Mouse (Mus musculus): ENCODE results near the gene Wdr81. TPM values are rescaled to one million over a fixed set of nuclear protein-coding genes. Genes with fewer than 3 reads are reported as not detected.

Gene Wdr81
- polyA plus RNA-seq, 1 experiment from 2014 or later, result 6.2 TPM

DNA sequence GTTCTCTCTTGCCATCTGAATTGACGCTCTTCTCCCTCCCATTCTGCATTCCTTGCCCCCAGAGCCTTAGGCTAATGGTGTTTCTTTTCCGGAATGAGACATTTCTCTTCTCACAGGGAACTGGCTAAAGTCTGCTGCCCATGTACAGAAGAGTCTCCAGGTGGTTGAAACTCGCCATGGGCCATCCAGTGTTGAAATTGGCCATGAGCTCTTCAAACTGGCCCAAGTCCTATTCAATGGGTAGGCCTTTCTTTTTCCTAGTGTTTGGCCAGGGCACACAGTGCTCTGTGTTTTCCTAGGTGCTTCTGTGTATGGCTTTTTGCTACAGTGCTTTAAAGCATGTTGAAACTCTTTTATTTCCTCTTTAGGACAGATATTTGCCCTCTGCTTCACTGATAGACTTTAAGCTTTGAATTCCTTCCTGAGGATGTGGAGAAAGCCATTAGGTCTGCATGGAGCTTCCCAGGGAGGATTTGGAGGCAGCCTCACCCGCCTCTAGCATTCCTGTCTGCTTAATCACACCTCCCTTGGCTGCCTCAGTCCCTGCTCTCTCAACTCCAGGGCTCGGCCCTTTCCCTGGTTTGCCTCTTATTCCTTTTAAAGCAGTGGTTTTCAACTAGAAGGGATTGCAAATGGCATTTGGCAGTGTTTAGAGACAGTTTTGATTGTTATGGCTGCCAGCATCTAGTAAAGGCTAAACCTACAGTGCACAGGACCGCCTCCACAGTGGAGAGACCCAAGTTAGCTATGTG is 51.0 kb downstream of the Wdr81 start:
- 80% methylated on average over 6 of the region's 6 CpGs for WGBS
- Histone ChIP-seq H3K4me2 (ENCODE audit: low read depth) (no peak overlapping the region), H3K4me1 (ENCODE audit: control insufficient read depth, insufficient read depth, low read length) (no peaks in the 10 kb centered on the region), H3K36me3 (ENCODE audit: control insufficient read depth, insufficient read depth, low read length) (no peaks in the 10 kb centered on the region), H3K9me3 (ENCODE audit: control insufficient read depth, low read length) (no peaks in the 10 kb centered on the region), H3K27ac (ENCODE audit: low read depth, low read length) (no peak overlapping the region), H3K9ac (ENCODE audit: low read length) (no peak overlapping the region), H3K4me3 (ENCODE audit: low read depth, low read length) (no peak overlapping the region), H3K27me3 (ENCODE audit: control insufficient read depth, insufficient read depth, low read length) (no peaks in the 10 kb centered on the region)
- no peak for DNase-seq (ENCODE audit: low spot score)
- ATAC-seq (ENCODE audit: insufficient read depth, low FRiP score, low TSS enrichment), result no peak

DNA sequence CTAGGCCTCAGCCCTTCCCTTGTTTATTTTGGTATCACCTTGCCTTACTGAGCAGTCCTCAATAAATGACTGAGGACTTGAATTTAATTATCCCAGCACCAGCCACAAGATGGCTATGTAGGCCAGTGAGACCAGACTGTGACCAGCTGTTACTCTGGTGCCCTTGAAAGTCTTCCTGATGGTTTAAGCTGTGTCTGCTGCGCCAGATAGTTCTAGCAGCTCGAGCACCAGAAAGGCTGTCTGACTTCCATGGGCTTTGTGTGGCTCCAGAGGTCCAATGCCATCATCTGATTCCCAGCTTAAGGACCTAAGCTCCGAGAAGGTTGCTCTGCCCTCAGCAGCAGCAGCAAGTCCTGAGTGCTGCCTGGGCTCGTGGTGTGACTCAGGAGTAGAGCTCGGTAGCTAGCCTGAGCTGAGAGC is 52.2 kb downstream of the Wdr81 start:
- Histone ChIP-seq H3K4me1 (ENCODE audit: control insufficient read depth, insufficient read depth, low read length) (no peaks in the 10 kb centered on the region), H3K27ac (ENCODE audit: low read depth, low read length) (no peak overlapping the region), H3K9ac (ENCODE audit: low read length) (no peak overlapping the region), H3K27me3 (ENCODE audit: control insufficient read depth, insufficient read depth, low read length) (no peaks in the 10 kb centered on the region), H3K4me3 (ENCODE audit: low read depth, low read length) (no peak overlapping the region), H3K9me3 (ENCODE audit: control insufficient read depth, low read length) (no peaks in the 10 kb centered on the region), H3K36me3 (ENCODE audit: control insufficient read depth, insufficient read depth, low read length) (no peaks in the 10 kb centered on the region), H3K4me2 (ENCODE audit: low read depth) (no peak overlapping the region)
- ATAC-seq (ENCODE audit: insufficient read depth, low FRiP score, low TSS enrichment) (no peak), DNase-seq (ENCODE audit: low spot score) (peak; percentile 33)
- WGBS, result 66% methylated on average over 5 of the region's 5 CpGs

DNA sequence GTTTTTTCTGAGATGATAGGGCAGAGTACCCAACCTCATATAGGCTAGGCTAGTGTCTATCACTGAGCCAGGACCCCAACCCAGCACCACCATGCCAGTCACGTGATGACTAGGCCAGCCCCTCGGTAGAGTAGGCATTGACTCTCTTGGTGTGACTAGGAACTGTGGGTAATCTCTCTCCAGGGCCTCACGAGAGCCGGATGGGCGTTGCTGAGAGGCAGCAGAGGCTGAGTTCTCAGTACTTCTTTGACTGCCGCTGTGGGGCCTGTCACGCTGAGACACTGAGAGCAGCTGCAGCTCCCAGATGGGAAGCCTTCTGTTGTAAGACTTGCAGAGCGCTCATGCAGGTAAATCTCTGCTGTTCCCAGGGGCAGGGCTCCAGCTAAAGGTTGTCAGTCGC is 54.4 kb downstream of the Wdr81 start:
- ATAC-seq (ENCODE audit: insufficient read depth, low FRiP score, low TSS enrichment) (no peak), DNase-seq (ENCODE audit: low spot score) (no peak)
- Histone ChIP-seq H3K9me3 (ENCODE audit: control insufficient read depth, low read length) (no peaks in the 10 kb centered on the region), H3K27ac (ENCODE audit: low read depth, low read length) (no peak overlapping the region), H3K4me3 (ENCODE audit: low read depth, low read length) (no peak overlapping the region), H3K4me1 (ENCODE audit: control insufficient read depth, insufficient read depth, low read length) (no peaks in the 10 kb centered on the region), H3K9ac (ENCODE audit: low read length) (no peak overlapping the region), H3K4me2 (ENCODE audit: low read depth) (no peak overlapping the region), H3K36me3 (ENCODE audit: control insufficient read depth, insufficient read depth, low read length) (no peaks in the 10 kb centered on the region), H3K27me3 (ENCODE audit: control insufficient read depth, insufficient read depth, low read length) (no peaks in the 10 kb centered on the region)
- 73% methylated on average over 9 of the region's 9 CpGs for WGBS

DNA sequence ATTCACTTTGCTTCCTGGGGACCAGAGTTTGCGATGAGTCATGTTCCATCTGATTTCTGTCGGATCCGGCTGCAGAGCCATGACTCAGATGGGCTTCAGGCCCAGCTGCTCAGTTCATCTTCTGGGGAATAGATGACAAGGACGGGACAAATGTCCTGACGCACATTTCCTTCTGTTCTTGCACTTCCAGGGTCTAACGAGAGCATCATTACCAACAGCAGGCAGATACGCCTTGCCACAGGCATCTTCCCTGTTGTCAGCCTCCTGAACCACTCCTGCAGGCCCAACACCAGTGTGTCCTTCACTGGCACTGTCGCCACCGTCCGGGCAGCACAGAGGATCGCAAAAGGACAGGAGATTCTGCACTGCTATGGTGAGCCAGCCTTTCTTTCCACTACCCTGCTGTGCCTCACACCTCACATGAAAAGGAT is 55.1 kb downstream of the Wdr81 start:
- WGBS, result 84% methylated on average over 11 of the region's 11 CpGs
- H3K4me3 ChIP-seq (ENCODE audit: low read depth, low read length), result no peak overlapping the region
- no peak overlapping the region for H3K4me2 ChIP-seq (ENCODE audit: low read depth)
- DNase-seq (ENCODE audit: low spot score), result no peak
- H3K27ac ChIP-seq (ENCODE audit: low read depth, low read length), result no peak overlapping the region
- H3K36me3 ChIP-seq (ENCODE audit: control insufficient read depth, insufficient read depth, low read length), result no peaks in the 10 kb centered on the region
- no peaks in the 10 kb centered on the region for H3K4me1 ChIP-seq (ENCODE audit: control insufficient read depth, insufficient read depth, low read length)
- H3K9ac ChIP-seq (ENCODE audit: low read length), result no peak overlapping the region
- no peak for ATAC-seq (ENCODE audit: insufficient read depth, low FRiP score, low TSS enrichment)
- no peaks in the 10 kb centered on the region for H3K27me3 ChIP-seq (ENCODE audit: control insufficient read depth, insufficient read depth, low read length)
- no peaks in the 10 kb centered on the region for H3K9me3 ChIP-seq (ENCODE audit: control insufficient read depth, low read length)

DNA sequence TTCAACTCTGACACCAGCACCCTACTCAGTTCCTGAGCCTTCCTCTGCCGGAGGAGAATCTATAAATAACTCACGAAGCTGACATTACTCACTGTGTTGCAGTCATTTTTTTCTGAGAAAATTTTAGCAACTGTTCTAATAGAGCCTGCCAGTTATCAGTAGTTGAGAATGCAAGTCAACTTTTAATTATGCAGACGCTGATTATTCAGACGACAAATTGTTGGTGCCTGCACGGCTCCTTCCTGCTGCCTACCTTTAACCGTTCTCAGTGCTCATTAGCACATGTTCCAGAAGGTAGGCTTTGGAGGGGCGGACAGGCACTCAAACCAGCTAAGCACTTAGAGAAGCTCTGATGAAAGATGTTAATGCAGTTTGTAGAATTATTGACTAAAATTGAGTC is 57.1 kb downstream of the Wdr81 start:
- no peak for DNase-seq (ENCODE audit: low spot score)
- WGBS, result 87% methylated on average over 7 of the region's 7 CpGs
- Histone ChIP-seq H3K27ac (ENCODE audit: low read depth, low read length) (no peak overlapping the region), H3K4me2 (ENCODE audit: low read depth) (no peak overlapping the region), H3K27me3 (ENCODE audit: control insufficient read depth, insufficient read depth, low read length) (no peaks in the 10 kb centered on the region), H3K36me3 (ENCODE audit: control insufficient read depth, insufficient read depth, low read length) (no peaks in the 10 kb centered on the region), H3K4me3 (ENCODE audit: low read depth, low read length) (no peak overlapping the region), H3K9me3 (ENCODE audit: control insufficient read depth, low read length) (no peaks in the 10 kb centered on the region), H3K4me1 (ENCODE audit: control insufficient read depth, insufficient read depth, low read length) (no peaks in the 10 kb centered on the region), H3K9ac (ENCODE audit: low read length) (no peak overlapping the region)
- no peak for ATAC-seq (ENCODE audit: insufficient read depth, low FRiP score, low TSS enrichment)

DNA sequence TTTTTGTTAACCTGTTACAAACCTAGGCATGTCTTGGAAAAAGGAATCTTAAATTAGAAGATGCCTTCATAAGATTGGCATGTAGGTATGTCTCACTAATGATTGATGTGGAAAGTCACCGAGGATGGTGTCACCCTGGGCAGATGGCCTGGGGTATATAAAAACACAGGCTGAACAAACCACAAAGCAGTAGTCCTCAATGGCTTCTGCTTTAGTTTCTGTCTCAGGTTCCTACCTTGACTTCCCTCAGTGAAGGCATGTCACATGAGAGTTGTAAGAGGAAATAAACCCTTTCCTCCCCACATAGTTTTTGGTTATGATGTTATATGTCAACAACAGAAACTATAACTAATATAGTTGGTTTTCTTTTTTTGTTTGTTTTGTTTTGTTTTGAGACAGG is 58.9 kb downstream of the Wdr81 start:
- no peak for ATAC-seq (ENCODE audit: insufficient read depth, low FRiP score, low TSS enrichment)
- Histone ChIP-seq H3K4me1 (ENCODE audit: control insufficient read depth, insufficient read depth, low read length) (no peaks in the 10 kb centered on the region), H3K4me3 (ENCODE audit: low read depth, low read length) (no peak overlapping the region), H3K27ac (ENCODE audit: low read depth, low read length) (no peak overlapping the region), H3K36me3 (ENCODE audit: control insufficient read depth, insufficient read depth, low read length) (no peaks in the 10 kb centered on the region), H3K4me2 (ENCODE audit: low read depth) (no peak overlapping the region), H3K27me3 (ENCODE audit: control insufficient read depth, insufficient read depth, low read length) (no peaks in the 10 kb centered on the region), H3K9me3 (ENCODE audit: control insufficient read depth, low read length) (no peaks in the 10 kb centered on the region), H3K9ac (ENCODE audit: low read length) (no peak overlapping the region)
- 83% methylated on average over 1 of the region's 1 CpGs for WGBS
- DNase-seq (ENCODE audit: low spot score), result no peak

MicroRNAs encoded within 50 kb of the gene (microRNA counts, 519-probe panel; counts per million panel counts)
- 4,859 counts per million, percentile 87 among the panel's probes with 10 or more counts for microRNA mmu-miR-22

Small RNAs within 50 kb of the gene (microRNA-seq; reads per million reads assigned to microRNA genes)
- 2,447 reads per million, percentile 84 among the genes with 10 or more reads in this experiment for gene Mir22

Other genes starting within 250 kb of the Wdr81 start
- gene Rpa1, start 106.4 kb downstream of the Wdr81 start, polyA plus RNA-seq (2014; fragmentation: Nextera tagmentation; extraction: Ambion mirVana), result 117 and 123 TPM in 2 replicates
- gene Smyd4, start 106.3 kb downstream of the Wdr81 start, polyA plus RNA-seq (2014; fragmentation: Nextera tagmentation; extraction: Ambion mirVana), result 13.4 and 15.9 TPM in 2 replicates
- 84.0 and 87.0 TPM in 2 replicates for gene Serpinf1, start 32.0 kb downstream of the Wdr81 start, polyA plus RNA-seq (2014; fragmentation: Nextera tagmentation; extraction: Ambion mirVana)
- gene Serpinf2, start 15.1 kb downstream of the Wdr81 start, polyA plus RNA-seq (2014; fragmentation: Nextera tagmentation; extraction: Ambion mirVana), result 0.15 and 0.17 TPM in 2 replicates
- gene Tlcd2, start 7.0 kb upstream of the Wdr81 start, polyA plus RNA-seq (2014; fragmentation: Nextera tagmentation; extraction: Ambion mirVana), result 8.7 and 11.0 TPM in 2 replicates
- gene Prpf8, start 32.1 kb upstream of the Wdr81 start, polyA plus RNA-seq (2014; fragmentation: Nextera tagmentation; extraction: Ambion mirVana), result 113 and 123 TPM in 2 replicates
- 0.50 and 0.56 TPM in 2 replicates for gene Rilp, start 55.4 kb upstream of the Wdr81 start, polyA plus RNA-seq (2014; fragmentation: Nextera tagmentation; extraction: Ambion mirVana)
- 4.4 and 4.8 TPM in 2 replicates for gene Scarf1, start 58.8 kb upstream of the Wdr81 start, polyA plus RNA-seq (2014; fragmentation: Nextera tagmentation; extraction: Ambion mirVana)
- gene Slc43a2, start 77.0 kb upstream of the Wdr81 start, polyA plus RNA-seq (2014; fragmentation: Nextera tagmentation; extraction: Ambion mirVana), result 5.6 and 6.6 TPM in 2 replicates
- 90.5 TPM in 2 replicates for gene Pitpna, start 133.4 kb upstream of the Wdr81 start, polyA plus RNA-seq (2014; fragmentation: Nextera tagmentation; extraction: Ambion mirVana)
- 26.2 and 28.4 TPM in 2 replicates for gene Inpp5k, start 176.3 kb upstream of the Wdr81 start, polyA plus RNA-seq (2014; fragmentation: Nextera tagmentation; extraction: Ambion mirVana)
- gene Myo1c, start 195.8 kb upstream of the Wdr81 start, polyA plus RNA-seq (2014; fragmentation: Nextera tagmentation; extraction: Ambion mirVana), result 13.0 and 13.8 TPM in 2 replicates
- gene Crk, start 224.5 kb upstream of the Wdr81 start, polyA plus RNA-seq (2014; fragmentation: Nextera tagmentation; extraction: Ambion mirVana), result 125 and 134 TPM in 2 replicates

Measured in neural tube, embryonic 11.5 days (tissue).